Mouse (Mus musculus) intestine, embryonic 14.5 days (tissue): ENCODE data around the gene Dock1. TPM values are rescaled to one million over a fixed set of nuclear protein-coding genes. Genes with fewer than 3 reads are reported as not detected.

ENCODE experiments used
- ATAC-seq: fragments of 200-750 bp; cut with Nextera tagmentation; replicated peaks from 2 replicates; pipeline ENCODE4 v1.8.0; 2017; ENCODE audit warnings: low read depth, moderate number of reproducible peaks, moderate TSS enrichment, moderate library complexity; ENCODE audit not compliant: low FRiP score, low TSS enrichment
- DNase-seq: peaks from one replicate; pipeline ENCODE4 v3.0.0-alpha.2; 2018; ENCODE audit warnings: low spot score
- H3K27ac ChIP-seq: fragments of 300-500 bp; sonication (generic); 2 replicates; pipeline ENCODE4 v1.5.1; 2014; ENCODE audit warnings: low read depth, mild to moderate bottlenecking, control low read depth
- H3K27me3 ChIP-seq: fragments of 300-500 bp; sonication (generic); replicated peaks from 2 replicates; pipeline ENCODE4 v1.6.1; 2014; ENCODE audit warnings: low read length, control low read depth; ENCODE audit not compliant: control insufficient read depth, insufficient read depth
- H3K36me3 ChIP-seq: fragments of 300-500 bp; sonication (generic); 2 replicates; pipeline ENCODE4 v1.6.1; 2014; ENCODE audit warnings: low read length, control low read depth; ENCODE audit not compliant: control insufficient read depth, insufficient read depth
- H3K4me1 ChIP-seq: fragments of 300-500 bp; sonication (generic); replicated peaks from 2 replicates; pipeline ENCODE4 v1.6.1; 2014; ENCODE audit warnings: low read length, control low read depth, mixed read lengths; ENCODE audit not compliant: control insufficient read depth, insufficient read depth
- H3K4me2 ChIP-seq: fragments of 300-500 bp; sonication (generic); 2 replicates; pipeline ENCODE4 v1.6.1; 2014; ENCODE audit warnings: low read length
- H3K4me3 ChIP-seq: fragments of 300-500 bp; sonication (generic); 2 replicates; pipeline ENCODE4 v1.5.1; 2014; ENCODE audit warnings: low read depth, low read length, control low read depth, mixed read lengths
- H3K9ac ChIP-seq: fragments of 300-500 bp; sonication (generic); 2 replicates; pipeline ENCODE4 v1.6.1; 2014; ENCODE audit warnings: mild to moderate bottlenecking, low read length
- H3K9me3 ChIP-seq: fragments of 300-500 bp; sonication (generic); 2 replicates; pipeline ENCODE4 v1.6.1; 2016; ENCODE audit warnings: low read length, control low read depth; ENCODE audit not compliant: control insufficient read depth
- WGBS: fragments of 180-500 bp; shearing (Covaris S2); extraction: QIAGEN DNeasy Blood & Tissue Kit; methylation state at CpG from one replicate; pipeline ENCODE4 v1.1.7; 2014; 5-methylcytosine and 5-hydroxymethylcytosine counted together
- polyA plus RNA-seq: library from polyadenylated mRNA; unstranded; fragments of >200 nt; fragmentation: Nextera tagmentation; extraction: Ambion mirVana; gene quantifications from 2 replicates; pipeline ENCODE4 v1.2.1, GENCODE M21; 2014

Gene Dock1
- polyA plus RNA-seq, 1 experiment from 2014 or later: 37.9 TPM

GRCm38 (mm10) chr7:135005964-135006560 lies 335.6 kb downstream of the Dock1 start:
- H3K27me3 ChIP-seq: no peaks in the 10 kb centered on the region
- no peak overlapping the region for H3K4me3 ChIP-seq
- H3K4me1 ChIP-seq: no peaks in the 10 kb centered on the region
- H3K27ac ChIP-seq: no peak overlapping the region
- WGBS: 49% methylated on average over 7 of the region's 7 CpGs
- ATAC-seq (no peak), DNase-seq (no peak)
- no peaks in the 10 kb centered on the region for H3K36me3 ChIP-seq
- no peak overlapping the region for H3K4me2 ChIP-seq
- H3K9ac ChIP-seq: no peak overlapping the region
- no peaks in the 10 kb centered on the region for H3K9me3 ChIP-seq

GRCm38 (mm10) chr7:135008021-135008420 lies 337.6 kb downstream of the Dock1 start:
- no peaks in the 10 kb centered on the region for H3K36me3 ChIP-seq
- no peaks in the 10 kb centered on the region for H3K27me3 ChIP-seq
- H3K4me1 ChIP-seq: no peaks in the 10 kb centered on the region
- DNase-seq: no peak
- no peak overlapping the region for H3K4me3 ChIP-seq
- no peaks in the 10 kb centered on the region for H3K9me3 ChIP-seq
- H3K4me2 ChIP-seq: no peak overlapping the region
- 83% methylated on average over 2 of the region's 2 CpGs for WGBS
- H3K9ac ChIP-seq: no peak overlapping the region
- H3K27ac ChIP-seq: no peak overlapping the region
- no peak for ATAC-seq

- WGBS: 94% methylated on average over 2 of the region's 2 CpGs
- no peak overlapping the region for H3K27ac ChIP-seq
- H3K4me3 ChIP-seq: no peak overlapping the region
- no peaks in the 10 kb centered on the region for H3K4me1 ChIP-seq
- ATAC-seq (no peak), DNase-seq (no peak)
- H3K27me3 ChIP-seq: no peaks in the 10 kb centered on the region
- no peak overlapping the region for H3K4me2 ChIP-seq
- H3K36me3 ChIP-seq: no peaks in the 10 kb centered on the region
- H3K9ac ChIP-seq: no peak overlapping the region
- H3K9me3 ChIP-seq: no peaks in the 10 kb centered on the region
These were observed 340.5 kb downstream of the Dock1 start for GRCm38 (mm10) chr7:135010997-135011396.

- ATAC-seq (no peak), DNase-seq (no peak)
- Histone ChIP-seq H3K9me3 (no peaks in the 10 kb centered on the region), H3K4me2 (no peak overlapping the region), H3K27me3 (no peaks in the 10 kb centered on the region), H3K27ac (no peak overlapping the region), H3K36me3 (no peaks in the 10 kb centered on the region), H3K4me1 (no peaks in the 10 kb centered on the region), H3K9ac (no peak overlapping the region), H3K4me3 (no peak overlapping the region)
- WGBS: 59% methylated on average over 1 of the region's 1 CpGs
These were observed 347.1 kb downstream of the Dock1 start for GRCm38 (mm10) chr7:135017531-135017930.

- no peak overlapping the region for H3K4me2 ChIP-seq
- no peaks in the 10 kb centered on the region for H3K9me3 ChIP-seq
- ATAC-seq (no peak), DNase-seq (no peak)
- no peaks in the 10 kb centered on the region for H3K36me3 ChIP-seq
- no peaks in the 10 kb centered on the region for H3K27me3 ChIP-seq
- H3K4me3 ChIP-seq: no peak overlapping the region
- no peaks in the 10 kb centered on the region for H3K4me1 ChIP-seq
- no peak overlapping the region for H3K27ac ChIP-seq
- WGBS: 83% methylated on average over 7 of the region's 7 CpGs
- no peak overlapping the region for H3K9ac ChIP-seq
These were observed 350.3 kb downstream of the Dock1 start for GRCm38 (mm10) chr7:135020762-135021161.

- WGBS: 73% methylated on average over 9 of the region's 9 CpGs
- no peak overlapping the region for H3K4me2 ChIP-seq
- H3K27ac ChIP-seq: no peak overlapping the region
- ATAC-seq (no peak), DNase-seq (no peak)
- H3K27me3 ChIP-seq: no peaks in the 10 kb centered on the region
- no peaks in the 10 kb centered on the region for H3K9me3 ChIP-seq
- H3K9ac ChIP-seq: no peak overlapping the region
- no peaks in the 10 kb centered on the region for H3K36me3 ChIP-seq
- H3K4me3 ChIP-seq: no peak overlapping the region
- H3K4me1 ChIP-seq: no peaks in the 10 kb centered on the region
These were observed 351.2 kb downstream of the Dock1 start for GRCm38 (mm10) chr7:135021544-135022100.

GRCm38 (mm10) chr7:135024531-135024930 lies 354.1 kb downstream of the Dock1 start:
- WGBS: 81% methylated on average over 5 of the region's 5 CpGs
- Histone ChIP-seq H3K27me3 (no peaks in the 10 kb centered on the region), H3K27ac (no peak overlapping the region), H3K4me1 (no peaks in the 10 kb centered on the region), H3K9ac (no peak overlapping the region), H3K4me3 (no peak overlapping the region), H3K4me2 (no peak overlapping the region), H3K9me3 (no peaks in the 10 kb centered on the region), H3K36me3 (no peaks in the 10 kb centered on the region)
- ATAC-seq (no peak), DNase-seq (no peak)

GRCm38 (mm10) chr7:135028716-135029115 lies 358.3 kb downstream of the Dock1 start:
- Histone ChIP-seq H3K27me3 (no peaks in the 10 kb centered on the region), H3K4me1 (no peaks in the 10 kb centered on the region), H3K27ac (no peak overlapping the region), H3K9ac (no peak overlapping the region), H3K4me3 (no peak overlapping the region), H3K36me3 (no peaks in the 10 kb centered on the region), H3K4me2 (no peak overlapping the region), H3K9me3 (no peaks in the 10 kb centered on the region)
- ATAC-seq: no peak
- WGBS: 89% methylated on average over 2 of the region's 2 CpGs
- DNase-seq: no peak

GRCm38 (mm10) chr7:135029136-135029535 lies 358.7 kb downstream of the Dock1 start:
- 47% methylated on average over 3 of the region's 3 CpGs for WGBS
- H3K27me3 ChIP-seq: no peaks in the 10 kb centered on the region
- ATAC-seq (no peak), DNase-seq (no peak)
- H3K4me2 ChIP-seq: no peak overlapping the region
- no peak overlapping the region for H3K9ac ChIP-seq
- H3K9me3 ChIP-seq: no peaks in the 10 kb centered on the region
- no peak overlapping the region for H3K27ac ChIP-seq
- no peaks in the 10 kb centered on the region for H3K36me3 ChIP-seq
- H3K4me1 ChIP-seq: no peaks in the 10 kb centered on the region
- no peak overlapping the region for H3K4me3 ChIP-seq
